Mouse (Mus musculus) MEL (cell line): Measurements from ENCODE around the gene Ifitm3. TPM values are rescaled to one million over a fixed set of nuclear protein-coding genes. Genes with fewer than 3 reads are reported as not detected.

Experiments
- DNase-seq: peaks from one replicate; pipeline ENCODE4 v3.0.0; 2011; ENCODE audit warnings: low read depth, low spot score
- H3K27ac ChIP-seq: 2 replicates; pipeline ENCODE4 v1.5.1; 2012; ENCODE audit warnings: low read depth, mild to moderate bottlenecking, control low read depth, low read length, moderate library complexity; ENCODE audit not compliant: control insufficient read depth
- H3K27me3 ChIP-seq, 2 experiments: fragments of 150-350 bp in 1 of 2; sonication (generic) in 1 of 2; 2 replicates each; pipeline ENCODE4 v1.6.1; 2012; ENCODE audit warnings: low read length in 2 of 2, mild to moderate bottlenecking in 2 of 2, improper control_type of control experiment in 1 of 2, moderate library complexity in 1 of 2; ENCODE audit not compliant: insufficient read depth in 2 of 2, control insufficient read depth in 1 of 2
- H3K36me3 ChIP-seq, 2 experiments: 2 replicates each; pipeline ENCODE4 v1.6.1; 2012 to 2014; ENCODE audit warnings: low read length in 2 of 2, improper control_type of control experiment in 1 of 2, inconsistent platforms in 1 of 2, mild to moderate bottlenecking in 1 of 2; ENCODE audit not compliant: insufficient read depth in 2 of 2, control insufficient read depth in 1 of 2
- H3K4me1 ChIP-seq, 2 experiments: fragments of 150-350 bp in 1 of 2; sonication (generic) in 1 of 2; 2 replicates each; pipeline ENCODE4 v1.6.1; 2012; ENCODE audit warnings: low read length in 2 of 2, improper control_type of control experiment in 1 of 2, mild to moderate bottlenecking in 1 of 2; ENCODE audit not compliant: insufficient read depth in 2 of 2, control insufficient read depth in 1 of 2
- H3K4me3 ChIP-seq, 2 experiments: fragments of 150-350 bp in 1 of 2; sonication (generic) in 1 of 2; 2 replicates each; pipeline ENCODE4 v1.5.1; 2012; ENCODE audit warnings: low read depth in 2 of 2, low read length in 2 of 2, mild to moderate bottlenecking in 2 of 2, moderate library complexity in 2 of 2, control low read depth in 1 of 2, improper control_type of control experiment in 1 of 2; ENCODE audit not compliant: control insufficient read depth in 1 of 2, insufficient read depth in 1 of 2
- H3K79me2 ChIP-seq: 2 replicates; pipeline ENCODE4 v1.6.1; 2012; ENCODE audit warnings: mild to moderate bottlenecking, low read length, moderate library complexity; ENCODE audit not compliant: control insufficient read depth, poor library complexity, insufficient read depth
- H3K9ac ChIP-seq: 2 replicates; pipeline ENCODE4 v1.6.1; 2012; ENCODE audit warnings: low read depth, mild to moderate bottlenecking, control low read depth, low read length, moderate library complexity; ENCODE audit not compliant: control insufficient read depth, poor library complexity, severe bottlenecking
- H3K9me3 ChIP-seq: fragments of 150-350 bp; sonication (generic); replicated peaks from 2 replicates; pipeline ENCODE4 v1.6.1; 2012; ENCODE audit warnings: mild to moderate bottlenecking, low read length, improper control_type of control experiment, moderate library complexity; ENCODE audit not compliant: insufficient read depth
- BHLHE40 ChIP-seq: IDR thresholded peaks from 2 replicates; pipeline ENCODE4 v1.6.1; 2012; ENCODE audit warnings: low read depth, mild to moderate bottlenecking, inconsistent platforms, low read length, improper control_type of control experiment, borderline replicate concordance
- CHD2 ChIP-seq: IDR thresholded peaks from 2 replicates; pipeline ENCODE4 v1.6.1; 2011; ENCODE audit warnings: low read length, improper control_type of control experiment
- CTCF ChIP-seq, 3 experiments: IDR thresholded peaks in 2 of 3; conservative IDR thresholded peaks in 1 of 3; 2 replicates each; pipeline ENCODE4 v1.5.1; 2011 to 2012; ENCODE audit warnings: low read length in 3 of 3, low read depth in 2 of 3, mild to moderate bottlenecking in 2 of 3, improper control_type of control experiment in 1 of 3, inconsistent platforms in 1 of 3, mixed read lengths in 1 of 3, moderate library complexity in 1 of 3; ENCODE audit not compliant: control insufficient read depth in 1 of 3, insufficient read depth in 1 of 3, poor library complexity in 1 of 3, severe bottlenecking in 1 of 3
- ELF1 ChIP-seq: IDR thresholded peaks from 2 replicates; pipeline ENCODE4 v1.6.1; 2014; ENCODE audit warnings: low read depth, mild to moderate bottlenecking, inconsistent platforms, low read length, improper control_type of control experiment, moderate library complexity
- EP300 ChIP-seq, 2 experiments: IDR thresholded peaks; 2 replicates each; pipeline ENCODE4 v1.6.1; 2011; ENCODE audit warnings: improper control_type of control experiment in 2 of 2, low read length in 2 of 2, low read depth in 1 of 2, mild to moderate bottlenecking in 1 of 2
- GABPA ChIP-seq: IDR thresholded peaks from 2 replicates; pipeline ENCODE4 v1.6.1; 2012; ENCODE audit warnings: low read depth, mild to moderate bottlenecking, inconsistent platforms, low read length, improper control_type of control experiment, moderate library complexity
- HCFC1 ChIP-seq: IDR thresholded peaks from 2 replicates; pipeline ENCODE4 v1.6.1; 2012; ENCODE audit warnings: low read depth, mild to moderate bottlenecking, inconsistent platforms, low read length, improper control_type of control experiment, moderate library complexity
- KAT2A ChIP-seq: conservative IDR thresholded peaks from 2 replicates; pipeline ENCODE4 v1.6.1; 2012; ENCODE audit warnings: low read depth, low read length, improper control_type of control experiment, inconsistent platforms
- MAFK ChIP-seq: IDR thresholded peaks from 2 replicates; pipeline ENCODE4 v1.6.1; 2011; ENCODE audit warnings: low read depth, mild to moderate bottlenecking, low read length, improper control_type of control experiment, borderline replicate concordance
- MXI1 ChIP-seq: IDR thresholded peaks from 2 replicates; pipeline ENCODE4 v1.6.1; 2011; ENCODE audit warnings: mild to moderate bottlenecking, low read depth, low read length, improper control_type of control experiment
- MYB ChIP-seq: IDR thresholded peaks from 2 replicates; pipeline ENCODE4 v1.6.1; 2011; ENCODE audit warnings: mild to moderate bottlenecking, low read depth, low read length, improper control_type of control experiment
- MYC ChIP-seq: IDR thresholded peaks from 2 replicates; pipeline ENCODE4 v1.6.1; 2011; ENCODE audit warnings: low read depth, mild to moderate bottlenecking, low read length, improper control_type of control experiment, moderate library complexity
- NELFE ChIP-seq: IDR thresholded peaks from 2 replicates; pipeline ENCODE4 v1.6.1; 2011; ENCODE audit warnings: low read depth, low read length, improper control_type of control experiment
- POLR2A ChIP-seq, 2 experiments: IDR thresholded peaks; 2 replicates each; pipeline ENCODE4 v1.6.1; 2011 to 2012; ENCODE audit warnings: low read length in 2 of 2, mild to moderate bottlenecking in 2 of 2, control low read depth in 1 of 2, improper control_type of control experiment in 1 of 2, low read depth in 1 of 2, moderate library complexity in 1 of 2; ENCODE audit not compliant: control insufficient read depth in 1 of 2, insufficient read depth in 1 of 2, poor library complexity in 1 of 2
- POLR2AphosphoS2 ChIP-seq: IDR thresholded peaks from 2 replicates; pipeline ENCODE4 v1.6.1; 2011; ENCODE audit warnings: low read length, improper control_type of control experiment
- RAD21 ChIP-seq: IDR thresholded peaks from 2 replicates; pipeline ENCODE4 v1.6.1; 2011; ENCODE audit warnings: mild to moderate bottlenecking, low read depth, low read length, improper control_type of control experiment
- SMC3 ChIP-seq: IDR thresholded peaks from 2 replicates; pipeline ENCODE4 v1.6.1; 2011; ENCODE audit warnings: low read depth, low read length, improper control_type of control experiment
- TAL1 ChIP-seq: IDR thresholded peaks from 2 replicates; pipeline ENCODE4 v1.6.1; 2012; ENCODE audit warnings: mild to moderate bottlenecking, inconsistent platforms, low read length, moderate library complexity, mixed read lengths
- TBP ChIP-seq: IDR thresholded peaks from 2 replicates; pipeline ENCODE4 v1.8.0; 2011; ENCODE audit warnings: low read depth, low read length, improper control_type of control experiment
- UBTF ChIP-seq: IDR thresholded peaks from 2 replicates; pipeline ENCODE4 v1.6.1; 2012; ENCODE audit warnings: low read depth, mild to moderate bottlenecking, inconsistent platforms, low read length, improper control_type of control experiment, moderate library complexity, borderline replicate concordance; ENCODE audit not compliant: insufficient read depth
- USF1 ChIP-seq: IDR thresholded peaks from 2 replicates; pipeline ENCODE4 v1.6.1; 2014; ENCODE audit warnings: low read depth, mild to moderate bottlenecking, inconsistent platforms, low read length, improper control_type of control experiment, moderate library complexity
- ZKSCAN1 ChIP-seq: IDR thresholded peaks from 2 replicates; pipeline ENCODE4 v1.6.1; 2012; ENCODE audit warnings: low read depth, mild to moderate bottlenecking, inconsistent platforms, low read length, improper control_type of control experiment, moderate library complexity
- ZMIZ1 ChIP-seq: IDR thresholded peaks from 2 replicates; pipeline ENCODE4 v1.6.1; 2012; ENCODE audit warnings: low read depth, mild to moderate bottlenecking, inconsistent platforms, low read length, improper control_type of control experiment, moderate library complexity
- polyA plus RNA-seq, 2 experiments: library from polyadenylated mRNA; stranded (reverse) in 1 of 2; unstranded in 1 of 2; fragments of >175 nt in 1 of 2; fragments of >200 nt in 1 of 2; gene quantifications; 2 replicates each; pipeline versions ENCODE4 v1.2.1 to v1.2.4; 2012; ENCODE audit warnings: low replicate concordance in 2 of 2, low read depth in 1 of 2; ENCODE audit not compliant: insufficient read length in 2 of 2, insufficient read depth in 1 of 2, missing spikeins in 1 of 2
- total RNA-seq: library from RNA; depleted of rRNA; stranded (reverse); fragments of 300-350 nt; gene quantifications from 2 replicates; pipeline ENCODE4 v1.2.3, GENCODE M21; 2012

The Ifitm3 gene
- total and polyA plus RNA-seq, 3 experiments, result 6.4 to 12.8 TPM; not detected in 1

GRCm38 (mm10) chr7:141055785-141056184 lies 45.2 kb upstream of the Ifitm3 start:
- no peak for TF ChIP-seq MXI1
- no peak for TF ChIP-seq POLR2AphosphoS2
- no peak for TF ChIP-seq UBTF
- TF ChIP-seq CTCF (IDR thresholded peaks at IDR 0.05 in 2 of 3, conservative IDR thresholded peaks at IDR 0.05 in 1 of 3; ENCODE audit: control insufficient read depth in 1 of 3, insufficient read depth in 1 of 3, low read depth in 2 of 3, low read length in 3 of 3, poor library complexity in 1 of 3, severe bottlenecking in 1 of 3), result peak; percentile 26 to 46 (median 33)
- peak; percentile 30; the same call in 1 of the 2 replicates for TF ChIP-seq SMC3
- TF ChIP-seq RAD21, result peak; percentile 29
- TF ChIP-seq MYB, result no peak
- H3K9ac ChIP-seq, result no peak overlapping the region
- DNase-seq, result no peak
- H3K9me3 ChIP-seq, result no peaks in the 10 kb centered on the region
- H3K27me3 ChIP-seq, result peaks cover 7 to 11% of the 10 kb centered on the region in 2 experiments
- no peaks in the 10 kb centered on the region for H3K79me2 ChIP-seq
- H3K4me3 ChIP-seq, result no peak overlapping the region
- H3K36me3 ChIP-seq, result no peaks in the 10 kb centered on the region
- no peak overlapping the region for H3K27ac ChIP-seq
- no peaks in the 10 kb centered on the region for H3K4me1 ChIP-seq

GRCm38 (mm10) chr7:141052421-141052820 lies 41.9 kb upstream of the Ifitm3 start:
- Histone ChIP-seq H3K9me3 (no peaks in the 10 kb centered on the region), H3K36me3 (0 out of 4 replicates have a peak, but pooled peaks cover 0 to 3% of the 10 kb centered on the region in 2 experiments), H3K4me3 (no peak overlapping the region), H3K79me2 (no peaks in the 10 kb centered on the region), H3K9ac (no peak overlapping the region)
- DNase-seq, result no peak
- TF ChIP-seq CHD2 (no peak), ZMIZ1 (no peak), TBP (no peak), ZKSCAN1 (no peak), ELF1 (no peak), EP300 (IDR thresholded peaks at IDR 0.05; ENCODE audit: low read depth in 1 of 2, low read length in 2 of 2) (no peak), MAFK (no peak), GABPA (no peak), MYC (no peak)
- TF ChIP-seq, all 39 proteins: peak for 0
- no peak overlapping the region for H3K27ac ChIP-seq
- H3K4me1 ChIP-seq, result peaks cover 0 to 5% of the 10 kb centered on the region in 2 experiments; a peak in 2 of 4 replicates
- H3K27me3 ChIP-seq, result no peaks in the 10 kb centered on the region

DNA sequence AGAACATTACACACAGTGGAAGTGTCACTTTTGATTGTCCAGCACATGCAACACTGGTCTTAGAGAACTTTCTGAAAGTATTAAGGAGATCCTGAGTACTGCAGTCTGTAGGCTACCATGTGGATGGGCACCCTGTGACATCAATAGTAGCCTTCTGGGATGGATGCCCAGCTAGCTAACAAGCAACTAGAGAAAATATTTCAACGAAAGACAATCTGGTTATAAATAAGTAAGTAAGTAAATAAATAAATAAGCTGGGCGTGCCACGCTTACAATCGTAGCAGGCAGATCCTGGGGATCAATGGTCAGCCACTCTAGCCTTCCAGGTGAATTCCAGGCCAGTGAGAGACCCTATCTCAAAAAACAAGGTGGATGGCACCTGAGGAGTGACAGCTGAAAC lies 41.4 kb upstream of the Ifitm3 start:
- TF ChIP-seq HCFC1 (no peak), NELFE (no peak), GABPA (no peak), MXI1 (no peak), ZKSCAN1 (no peak), CTCF (IDR thresholded peaks at IDR 0.05 in 2 of 3, conservative IDR thresholded peaks at IDR 0.05 in 1 of 3; ENCODE audit: control insufficient read depth in 1 of 3, insufficient read depth in 1 of 3, low read depth in 2 of 3, low read length in 3 of 3, poor library complexity in 1 of 3, severe bottlenecking in 1 of 3) (no peak), BHLHE40 (no peak), USF1 (no peak), MYC (no peak), POLR2A (IDR thresholded peaks at IDR 0.05; ENCODE audit: control insufficient read depth in 1 of 2, insufficient read depth in 1 of 2, low read depth in 1 of 2, low read length in 2 of 2, poor library complexity in 1 of 2) (no peak), KAT2A (no peak), ELF1 (no peak), TAL1 (no peak)
- TF ChIP-seq, all 39 proteins: peak for 0
- H3K27me3 ChIP-seq, result no peaks in the 10 kb centered on the region
- 0 out of 4 replicates have a peak, but pooled peaks cover 0 to 3% of the 10 kb centered on the region in 2 experiments for H3K36me3 ChIP-seq
- H3K4me3 ChIP-seq, result no peak overlapping the region
- no peak overlapping the region for H3K9ac ChIP-seq
- DNase-seq, result no peak
- H3K4me1 ChIP-seq, result peaks cover 0 to 7% of the 10 kb centered on the region in 2 experiments; a peak in 3 of 4 replicates
- no peak overlapping the region for H3K27ac ChIP-seq
- no peaks in the 10 kb centered on the region for H3K79me2 ChIP-seq
- H3K9me3 ChIP-seq, result no peaks in the 10 kb centered on the region
